Mouse (Mus musculus): ENCODE results near the gene Ly6g6f. TPM values are rescaled to one million over a fixed set of nuclear protein-coding genes. Genes with fewer than 3 reads are reported as not detected.
"Not testable (repeated sequence)": the region's sequence is repeated elsewhere in the genome, so short reads cannot be mapped to it uniquely, and the experiment has no call there.

Ly6g6f gene
- total RNA-seq (2022): 1 to 10 TPM in 1 of 4 experiments, under 1 TPM in 2, not detected in 1; 0.41 to 1.0 (median 0.89) TPM

DNA sequence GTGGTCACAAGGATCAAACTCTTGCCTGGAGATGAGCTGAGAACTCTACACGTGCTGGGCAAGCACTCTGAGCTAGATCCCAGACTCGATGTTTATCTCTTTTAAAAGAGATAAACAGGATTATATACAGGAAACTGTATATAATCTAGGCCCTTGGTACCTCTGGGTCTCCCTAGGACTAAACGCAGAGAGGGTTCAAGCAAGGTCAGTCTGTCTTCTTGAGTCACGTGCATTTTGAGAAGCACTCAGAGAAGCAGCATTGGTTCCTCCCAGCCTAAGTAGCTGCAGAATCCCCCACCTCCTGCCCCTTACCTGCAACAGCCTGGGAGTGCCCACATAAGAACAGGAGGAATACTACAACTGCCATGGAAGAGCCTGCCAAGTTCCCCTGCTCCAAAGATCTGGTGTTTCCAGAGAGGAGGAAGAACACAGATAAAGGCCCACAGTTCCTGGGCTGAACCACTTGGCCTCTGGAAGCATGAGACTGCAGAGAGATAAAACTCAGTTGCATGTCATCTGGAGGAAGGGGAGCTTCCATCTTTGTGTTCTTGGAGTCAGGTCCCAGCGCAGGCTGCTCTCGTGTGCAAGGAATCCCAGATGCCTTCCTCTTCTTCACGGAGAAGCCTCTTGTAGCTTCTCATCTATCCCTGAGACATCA, at the start of gene Ly6g6f:
Ly6g6f (minus strand) TSS at position 403 of the 658 bp plus-strand sequence.
- DNase-seq (ENCODE audit: low spot score in 2 of 2): no peak

DNA sequence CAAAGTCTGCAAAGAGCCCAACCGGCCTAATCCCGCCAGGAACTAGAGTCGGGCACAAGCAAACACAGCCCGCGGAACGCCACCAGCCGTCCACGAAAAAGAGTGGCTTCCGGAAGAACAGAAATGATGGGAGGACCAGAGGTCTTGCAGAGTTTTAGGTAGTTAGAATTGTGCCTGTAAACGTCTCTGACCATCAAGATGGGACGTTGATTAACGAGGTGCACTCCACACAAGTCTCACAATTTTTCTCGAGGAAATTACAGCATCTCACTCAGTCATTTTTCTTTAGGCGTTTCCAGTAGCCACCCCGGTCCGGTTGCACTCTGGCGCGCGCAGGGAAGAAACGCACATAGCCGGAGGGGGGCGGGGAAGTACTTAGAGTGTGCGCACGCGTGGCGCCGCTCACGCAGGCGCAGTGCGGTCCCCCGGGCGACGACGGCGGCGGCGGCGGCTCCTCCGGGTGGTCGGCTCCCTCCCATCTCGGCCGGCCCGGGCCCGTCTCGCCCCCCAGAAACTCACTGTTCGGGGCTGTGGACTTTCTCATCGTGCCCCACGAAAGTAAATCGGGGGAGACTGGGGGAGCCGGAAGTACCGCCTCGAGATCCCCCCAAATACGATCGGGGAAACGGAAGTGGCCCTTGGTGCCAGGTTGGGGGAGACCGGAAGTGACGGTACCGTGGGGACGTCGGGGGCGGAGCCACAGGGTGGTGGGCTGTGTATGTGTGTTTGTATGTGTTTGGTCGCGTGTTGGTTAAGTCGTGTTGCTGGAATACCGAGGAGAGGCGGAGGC, 49.6 kb upstream of the Ly6g6f start, which contains the start of gene Bag6:
Bag6 (plus strand) TSS at position 378 of the 790 bp plus-strand sequence.
- DNase-seq (ENCODE audit: low spot score in 2 of 2): peak; percentile 90 to 95

GRCm38 (mm10) chr17:35133517-35133916, 48.1 kb upstream of the Ly6g6f start:
- DNase-seq (ENCODE audit: low spot score in 2 of 2): no peak

- no peak for DNase-seq (ENCODE audit: low spot score in 2 of 2)
Observed at GRCm38 (mm10) chr17:35132174-35132560, 46.8 kb upstream of the Ly6g6f start.

DNA sequence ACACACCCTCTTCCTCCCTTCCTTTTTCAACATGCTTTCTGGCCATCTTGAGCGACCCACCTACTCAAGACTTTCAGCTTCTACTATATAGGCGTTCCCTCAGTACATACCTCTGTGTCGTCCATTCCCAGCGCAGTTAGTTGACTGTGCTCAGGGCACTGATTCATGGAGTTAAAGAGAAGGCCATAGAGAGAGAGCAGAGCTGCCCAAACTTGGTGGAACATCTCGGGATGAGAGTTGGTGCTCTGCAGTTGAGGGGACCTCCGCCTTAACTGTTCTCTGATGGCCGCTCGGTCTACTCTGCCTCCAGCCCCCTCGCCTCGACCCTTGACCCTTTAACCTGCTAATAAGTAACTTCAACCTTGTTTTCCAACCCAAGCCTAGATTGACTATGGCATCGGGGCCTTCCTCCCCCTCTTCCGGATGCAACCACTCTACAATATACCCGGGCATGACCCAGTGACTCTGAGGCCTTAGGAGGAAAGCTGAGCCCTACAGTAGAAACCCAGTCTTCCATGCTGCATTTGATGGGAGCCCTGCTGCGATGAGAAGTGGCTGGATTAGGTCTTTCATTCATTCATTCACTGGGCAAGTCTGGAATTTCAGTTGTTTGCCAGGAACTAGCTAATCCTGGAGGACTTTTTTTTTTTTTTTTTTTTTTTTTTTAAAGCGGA, 46.2 kb upstream of the Ly6g6f start, which contains the start of gene Apom:
Apom (minus strand) TSS at position 551 of the 674 bp plus-strand sequence.
- DNase-seq (ENCODE audit: low spot score in 2 of 2): no peak

DNA sequence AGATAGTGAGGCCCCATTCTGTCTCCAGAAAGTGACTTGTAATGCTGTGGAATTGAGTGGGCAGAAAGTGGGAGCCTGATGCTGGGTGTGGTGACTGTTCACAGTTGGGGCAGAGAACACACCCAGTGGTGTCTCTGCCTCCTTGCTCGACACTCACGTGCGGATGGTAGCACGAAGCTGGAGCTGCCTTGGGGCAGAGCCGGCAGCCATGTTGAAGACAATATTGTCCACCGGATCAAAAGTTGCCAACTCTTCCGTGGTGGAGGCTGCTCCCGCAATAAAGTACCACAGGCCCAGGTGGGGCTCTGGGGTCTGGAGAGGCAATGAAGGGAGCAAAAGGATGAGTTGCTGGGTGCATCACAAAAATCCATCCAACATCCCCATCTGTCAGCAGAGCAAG, 45.6 kb upstream of the Ly6g6f start:
- DNase-seq (ENCODE audit: low spot score in 2 of 2): no peak

DNA sequence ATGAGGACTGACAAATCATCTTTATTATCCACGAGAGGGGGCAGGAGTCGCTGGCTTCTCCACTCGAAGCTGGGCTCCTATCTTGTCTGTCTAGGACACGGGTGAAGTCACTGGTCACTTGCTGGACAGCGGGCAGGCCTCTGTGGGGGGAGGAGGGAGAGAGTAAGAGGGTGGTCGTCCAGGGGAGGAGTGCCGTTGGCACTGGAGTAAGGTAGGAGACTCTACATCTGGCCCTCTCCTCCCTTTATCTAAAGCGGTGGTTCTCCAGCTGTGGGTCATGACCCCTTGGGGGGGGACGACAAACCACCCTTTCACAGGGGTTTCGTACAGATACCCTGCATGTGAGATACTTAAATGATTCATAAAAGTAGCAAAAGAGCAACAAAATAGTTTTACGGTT, 43.6 kb upstream of the Ly6g6f start:
- DNase-seq (ENCODE audit: low spot score in 2 of 2): no peak

DNA sequence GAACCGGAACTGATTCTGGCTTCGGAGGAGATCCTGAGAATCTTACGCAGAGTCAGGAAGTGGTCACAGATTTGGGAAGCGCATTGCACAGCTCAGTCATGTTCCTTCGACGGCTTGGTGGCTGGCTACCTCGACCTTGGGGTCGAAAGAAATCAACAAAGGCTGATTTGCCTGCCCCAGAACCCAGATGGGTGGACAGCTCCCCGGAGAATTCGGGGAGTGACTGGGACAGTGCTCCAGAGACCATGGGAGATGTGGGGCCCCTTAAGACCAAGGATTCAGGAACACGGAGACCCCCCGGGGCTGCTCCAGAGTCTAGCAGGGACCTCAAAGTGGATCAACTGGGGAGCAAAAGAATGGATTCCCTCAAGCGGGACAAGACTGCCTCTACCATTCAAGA, 41.6 kb upstream of the Ly6g6f start:
- no peak for DNase-seq (ENCODE audit: low spot score in 2 of 2)

DNA sequence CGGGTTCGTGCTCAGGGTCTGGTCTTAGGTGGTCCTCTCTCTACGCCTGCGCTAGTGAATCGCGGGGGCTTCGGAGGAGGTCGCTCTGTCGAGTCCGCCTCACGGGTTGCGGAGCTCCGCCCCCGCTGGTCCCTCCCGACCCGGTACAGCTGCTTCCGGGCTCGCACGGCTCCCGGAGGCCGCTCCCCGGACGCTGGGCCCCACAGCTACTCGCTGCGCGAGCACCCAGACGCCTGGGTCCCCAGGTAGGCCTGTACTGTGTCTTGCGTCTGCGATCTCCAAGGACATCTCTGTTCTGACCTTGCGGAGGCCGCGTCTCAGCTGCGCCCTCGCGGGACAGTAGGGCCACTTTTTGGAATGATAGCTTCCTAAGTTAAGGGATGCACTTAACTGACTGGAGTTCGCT, 40.8 kb upstream of the Ly6g6f start, which contains the start of gene D17H6S53E:
D17H6S53E (plus strand) TSS at position 168 of the 406 bp plus-strand sequence.
- peak; percentile 58 to 62 for DNase-seq (ENCODE audit: low spot score in 2 of 2)

DNA sequence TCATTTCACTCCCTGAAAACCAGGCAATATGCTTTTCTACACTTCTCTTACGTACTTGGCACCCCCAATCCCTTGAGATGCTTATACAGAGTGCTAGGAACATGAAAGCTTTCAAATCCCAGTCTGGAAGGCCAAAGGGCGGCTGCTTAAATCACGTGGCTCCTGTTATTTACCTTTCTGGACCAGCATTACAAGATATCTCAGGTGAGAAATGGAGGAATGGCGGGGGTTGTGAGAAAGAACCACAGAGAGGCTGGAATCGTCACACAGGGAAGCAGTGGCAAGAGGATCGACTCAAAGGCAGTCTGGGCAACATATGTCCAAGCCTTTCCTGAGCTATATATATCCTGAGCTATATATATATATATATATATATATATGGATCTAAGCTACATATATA, 40.2 kb upstream of the Ly6g6f start:
- no peak for DNase-seq (ENCODE audit: low spot score in 2 of 2)

DNA sequence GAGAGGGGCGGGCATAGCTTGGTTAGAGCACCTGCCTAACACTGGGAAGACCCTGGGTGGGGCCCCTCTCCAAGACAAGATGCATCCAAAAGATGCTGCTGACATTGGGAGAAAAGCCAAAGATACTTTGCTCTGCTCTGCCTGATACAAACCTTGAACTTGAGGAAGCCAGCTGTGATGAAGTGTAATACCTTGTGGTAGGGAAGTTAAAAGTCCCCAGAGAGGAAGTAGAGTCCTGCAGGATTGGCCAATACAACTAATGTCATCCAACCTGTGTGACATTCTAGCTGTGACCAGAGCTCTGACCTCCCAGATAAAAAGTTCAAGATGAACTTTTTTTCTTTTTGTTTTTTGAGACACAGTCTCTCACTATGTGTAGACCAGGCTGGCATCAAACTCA, 39.7 kb upstream of the Ly6g6f start:
- DNase-seq (ENCODE audit: low spot score in 2 of 2): no peak

DNA sequence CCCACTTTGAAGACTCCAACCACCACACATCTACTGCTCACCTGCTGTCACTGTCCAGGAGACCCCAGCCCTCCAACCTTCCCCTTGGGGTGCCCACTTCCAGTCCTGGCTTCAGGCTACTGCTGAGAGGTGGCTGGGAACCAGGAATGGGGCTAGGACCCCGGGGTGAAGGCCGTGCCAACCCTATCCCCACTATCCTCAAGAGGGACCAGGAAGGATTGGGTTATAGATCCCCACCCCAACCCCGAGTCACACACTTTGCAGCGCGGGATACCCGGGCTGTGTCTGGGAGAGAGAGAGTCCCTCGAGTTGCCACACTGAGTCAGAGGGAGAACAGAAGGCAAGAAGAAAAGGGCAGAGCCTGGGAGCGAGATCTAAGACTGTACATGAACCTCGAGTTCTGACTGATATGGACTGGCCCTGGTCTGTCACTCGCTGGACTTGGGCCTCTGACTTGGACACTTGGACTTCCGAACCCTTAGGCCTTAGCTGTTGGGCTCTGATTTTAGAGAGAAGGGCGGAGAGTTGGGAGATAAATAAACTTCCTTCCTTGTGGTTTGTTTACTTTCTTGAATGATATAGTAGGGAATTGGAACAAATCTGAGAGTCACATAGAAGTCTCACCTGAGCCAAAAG, 39.0 kb upstream of the Ly6g6f start:
- DNase-seq (ENCODE audit: low spot score in 2 of 2): not testable (repeated sequence)

GRCm38 (mm10) chr17:35123287-35123686, 37.9 kb upstream of the Ly6g6f start:
- DNase-seq (ENCODE audit: low spot score in 2 of 2): not testable (repeated sequence)

- DNase-seq (ENCODE audit: low spot score in 2 of 2): peak; percentile 64 to 69
Observed at GRCm38 (mm10) chr17:35121871-35122303, 36.5 kb upstream of the Ly6g6f start, which contains the start of gene Csnk2b. Csnk2b (minus strand) TSS chr17:35122053.

DNA sequence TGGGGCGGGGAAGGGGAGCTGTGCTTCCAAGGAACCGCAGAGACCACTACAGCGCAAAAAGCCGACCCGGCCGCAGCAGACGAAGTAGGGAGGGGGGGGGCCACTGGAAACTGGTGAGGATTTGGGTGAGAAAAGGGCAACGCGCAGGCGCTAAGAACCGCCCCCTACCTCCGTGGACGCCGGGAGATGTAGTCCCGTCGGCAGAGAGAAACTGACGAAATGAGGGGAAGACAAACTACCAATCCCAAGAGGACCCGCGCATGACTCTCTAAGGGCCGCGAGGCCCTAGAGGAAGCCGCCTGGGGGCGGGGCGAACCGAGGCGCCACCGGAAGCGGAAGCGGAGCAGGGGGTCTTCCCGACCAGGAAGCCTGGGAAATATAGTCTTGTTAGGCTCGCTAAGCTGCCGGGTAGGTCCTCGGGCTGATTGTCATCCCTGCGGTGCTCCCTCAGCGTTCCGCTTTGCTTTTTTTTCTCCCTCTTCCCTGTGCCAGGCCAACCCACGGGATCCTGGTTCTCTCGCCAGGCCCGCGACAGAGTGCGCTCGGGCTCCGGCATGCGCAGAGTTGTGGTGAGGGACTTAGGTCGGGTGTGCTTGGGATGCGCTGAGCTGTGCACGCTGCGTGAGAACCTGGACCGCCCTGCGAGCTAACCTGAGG, 35.9 kb upstream of the Ly6g6f start, which contains the start of gene Gpank1:
Gpank1 (plus strand) TSS at position 313 of the 657 bp plus-strand sequence.
- peak; percentile 98 for DNase-seq (ENCODE audit: low spot score in 2 of 2)

DNA sequence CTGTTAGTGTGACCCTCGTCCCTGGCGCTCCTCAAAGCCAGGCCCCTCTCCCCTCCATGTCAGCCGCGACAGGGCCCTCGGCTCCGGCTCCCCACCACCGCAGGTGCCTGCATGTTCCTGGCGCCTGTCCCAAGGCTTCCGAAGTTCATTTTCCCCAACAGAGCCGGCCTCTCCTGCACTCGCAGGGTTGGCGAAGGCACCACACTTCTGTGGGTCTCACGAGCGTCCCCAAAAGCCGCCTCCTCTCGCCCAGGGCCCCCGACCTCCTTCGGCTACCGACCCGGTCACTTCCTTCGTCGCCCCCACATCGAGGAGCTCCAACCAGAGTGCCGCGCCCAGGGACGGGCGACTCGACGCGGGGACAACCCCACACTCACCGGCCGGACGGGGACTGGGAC, 35.3 kb upstream of the Ly6g6f start:
- peak in 1 of 2 experiments; percentile 33 for DNase-seq (ENCODE audit: low spot score in 2 of 2)

DNA sequence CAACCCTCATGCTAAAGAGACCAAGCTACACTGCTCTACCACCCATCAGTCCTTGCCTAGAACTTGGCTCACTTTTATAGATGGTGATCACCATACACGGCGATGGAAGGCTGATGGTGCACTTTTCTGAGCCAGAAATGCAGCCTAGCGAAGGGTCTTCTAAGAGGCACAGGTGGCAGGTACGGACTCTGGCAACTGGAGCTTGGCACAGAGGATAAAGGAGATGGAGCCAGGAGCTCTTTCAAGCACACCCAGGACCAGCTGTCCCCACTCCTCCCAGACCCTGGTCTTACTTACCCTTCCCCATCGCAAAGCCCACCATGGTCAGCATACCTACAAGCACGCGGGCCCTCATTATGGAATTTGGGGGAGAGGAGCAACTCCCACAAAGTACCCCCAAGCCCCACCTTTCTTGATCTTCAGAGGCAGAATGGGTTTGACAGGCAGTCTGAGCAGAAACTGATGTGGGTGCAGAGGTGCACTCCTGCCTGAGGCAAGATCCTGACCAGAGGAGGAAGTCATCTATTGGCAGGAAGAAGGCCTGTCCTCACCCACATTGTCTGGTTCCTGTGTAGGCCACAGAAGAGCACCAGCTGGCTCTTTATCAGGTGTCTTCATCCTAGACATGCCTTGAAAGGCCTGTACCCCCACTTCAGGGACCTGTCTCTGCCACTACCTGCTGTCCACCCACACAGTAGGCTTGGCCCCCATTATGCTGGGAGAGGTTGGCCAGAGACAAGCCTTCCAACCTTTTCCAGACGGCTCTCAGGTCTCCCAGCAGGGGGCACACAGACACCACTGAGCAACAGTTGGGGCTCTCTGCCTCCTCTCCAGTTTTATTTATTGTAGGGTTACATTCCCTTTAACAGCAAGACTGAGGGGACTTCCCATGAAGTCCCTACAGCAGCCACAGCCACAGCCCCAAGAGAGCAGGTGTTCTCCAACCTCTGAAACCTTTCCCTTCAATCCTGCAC, 29.9 kb upstream of the Ly6g6f start, which contains the start of gene Ly6g5b:
Ly6g5b (minus strand) TSS at position 383 of the 974 bp plus-strand sequence.
- DNase-seq (ENCODE audit: low spot score in 2 of 2): no peak

DNA sequence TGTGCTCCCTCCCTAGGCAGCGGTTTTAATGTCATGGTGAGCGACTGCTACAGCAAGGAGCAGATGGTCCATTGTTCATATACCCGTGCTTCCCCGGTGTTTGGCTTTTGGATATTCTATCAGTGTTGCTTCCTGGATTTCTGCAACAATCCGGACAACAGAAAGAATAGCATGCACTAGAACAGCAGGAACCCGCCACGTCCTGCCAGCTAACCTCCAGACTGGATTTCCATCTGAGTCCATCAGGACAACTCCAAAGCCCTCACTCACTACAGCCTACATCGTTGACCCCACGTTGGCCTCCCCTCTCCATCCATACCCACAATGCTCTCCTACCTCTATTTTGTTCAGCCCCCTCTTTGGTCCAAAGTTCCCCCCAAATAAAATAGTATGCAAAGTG, 26.4 kb upstream of the Ly6g6f start:
- DNase-seq (ENCODE audit: low spot score in 2 of 2): no peak

GRCm38 (mm10) chr17:35108097-35108496, 22.7 kb upstream of the Ly6g6f start, which contains the start of gene Ly6g5c:
Ly6g5c (plus strand) TSS chr17:35108279.
- no peak for DNase-seq (ENCODE audit: low spot score in 2 of 2)

Measured in layer of hippocampus, adult 8-10 months (tissue).